Mouse (Mus musculus): ENCODE data around the gene Ccdc157.

- TF ChIP-seq CTCF (IDR thresholded peaks at IDR 0.05; ENCODE audit: borderline replicate concordance, extremely low read depth, insufficient read depth, insufficient read length) (no peak), POLR2A (IDR thresholded peaks at IDR 0.05; ENCODE audit: borderline replicate concordance, extremely low read depth, insufficient read depth, insufficient read length, poor library complexity, severe bottlenecking) (no peak)
These were observed 18.6 kb downstream of the Ccdc157 start for GRCm38 (mm10) chr11:4141505-4141904.

Data from brain, embryonic 14.5 days (tissue).